In the genomic region with DNA sequence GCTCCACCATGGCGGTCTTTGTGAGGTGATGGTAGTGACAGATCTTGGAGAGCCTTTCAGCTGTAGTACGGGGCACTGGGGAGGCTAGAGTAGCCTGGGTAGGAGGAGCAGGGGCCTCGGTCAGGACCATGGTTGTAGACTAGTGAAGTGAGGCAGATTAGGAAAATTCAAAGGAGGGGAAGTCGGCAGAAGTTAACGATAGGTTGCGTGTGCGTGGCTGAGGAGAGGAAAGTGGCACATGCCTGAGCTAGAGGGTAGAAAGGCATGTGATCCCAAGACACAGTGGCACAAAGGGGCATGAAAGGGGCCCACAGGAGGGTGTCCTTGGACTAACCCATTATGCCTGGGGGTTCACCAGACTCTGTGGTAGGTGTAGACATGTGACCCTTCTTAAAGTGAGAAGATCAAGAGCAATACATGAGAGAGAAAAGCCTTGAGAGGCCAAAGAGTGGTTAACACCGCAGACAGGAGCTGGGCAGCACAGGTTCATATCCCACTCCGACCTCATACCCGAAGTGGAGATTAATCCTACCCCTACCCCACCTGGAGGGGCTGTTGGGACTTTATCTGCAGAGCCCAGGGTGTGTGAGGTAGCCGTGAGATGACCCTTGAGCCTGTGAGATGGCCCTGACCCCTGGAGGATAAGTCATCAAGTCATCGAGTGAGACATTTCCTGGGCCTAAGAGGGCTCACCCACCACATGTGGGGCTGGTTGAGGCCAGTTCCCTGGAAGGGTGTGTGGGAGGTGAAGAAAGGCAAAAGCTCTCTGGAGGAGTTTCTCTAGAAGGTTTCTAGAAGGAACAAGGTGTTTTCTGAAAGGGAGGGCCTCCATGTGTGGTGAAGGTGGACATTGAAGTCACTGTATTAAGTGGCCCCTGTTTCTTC, we compare ENCODE assay signal across 1 mouse cellular context.
A peak's percentile ranks its signal among the peaks of the same experiment; 100 is the strongest.
TF ChIP-seq lines count a peak whose summit lies in the region.

No protein-coding gene starts in this region.

TF ChIP-seq in CH12.LX, 34 proteins besides CTCF, POLR2A, EP300 and RAD21:
- TF ChIP-seq GABPA (IDR thresholded peaks at IDR 0.05; ENCODE audit: insufficient replicate concordance, low read depth, low read length) (no peak), NRF1 (IDR thresholded peaks at IDR 0.05; ENCODE audit: low read depth, low read length) (no peak), UBTF (IDR thresholded peaks at IDR 0.05; ENCODE audit: low read depth, low read length) (peak; percentile 4; the same call in 1 of the 2 replicates), MAX (IDR thresholded peaks at IDR 0.05; ENCODE audit: low read length) (0 out of 2 replicates have a peak, but pooled peaks have one; percentile 25), SMC3 (IDR thresholded peaks at IDR 0.05; ENCODE audit: low read depth, low read length) (no peak), KAT2A (IDR thresholded peaks at IDR 0.05; ENCODE audit: insufficient replicate concordance, low read length) (no peak), PAX5 (IDR thresholded peaks at IDR 0.05; ENCODE audit: low read length) (no peak), CHD1 (IDR thresholded peaks at IDR 0.05; ENCODE audit: low read depth, low read length) (0 out of 2 replicates have a peak, but pooled peaks have one; percentile 22), TBP (conservative IDR thresholded peaks at IDR 0.05; ENCODE audit: low read depth, low read length) (no peak), IRF4 (IDR thresholded peaks at IDR 0.05; ENCODE audit: low read depth, low read length) (peak; percentile 10; the same call in 1 of the 2 replicates), BHLHE40 (IDR thresholded peaks at IDR 0.05; ENCODE audit: low read depth, low read length) (peak; percentile 81), MEF2A (IDR thresholded peaks at IDR 0.05; ENCODE audit: borderline replicate concordance, low read depth, low read length) (peak; percentile 32; the same call in 1 of the 2 replicates), USF1 (IDR thresholded peaks at IDR 0.05; ENCODE audit: low read depth, low read length) (peak; percentile 17; the same call in 1 of the 2 replicates), ZNF384 (IDR thresholded peaks at IDR 0.05; ENCODE audit: low read depth, low read length) (no peak), MYC (IDR thresholded peaks at IDR 0.05; ENCODE audit: low read depth, low read length) (no peak), MAFK (IDR thresholded peaks at IDR 0.05; ENCODE audit: insufficient replicate concordance, low read length) (no peak), TCF12 (IDR thresholded peaks at IDR 0.05; ENCODE audit: low read depth, low read length) (0 out of 2 replicates have a peak, but pooled peaks have one; percentile 32), MXI1 (IDR thresholded peaks at IDR 0.05; ENCODE audit: low read depth, low read length) (0 out of 2 replicates have a peak, but pooled peaks have one; percentile 12), USF2 (conservative IDR thresholded peaks at IDR 0.05; ENCODE audit: low read depth, low read length) (no peak)
TF ChIP-seq in CH12.LX: peak in this region for 9.
